Mouse (Mus musculus) midbrain, embryonic 13.5 days (tissue): ENCODE data around the gene Barhl1. TPM values are rescaled to one million over a fixed set of nuclear protein-coding genes. Genes with fewer than 3 reads are reported as not detected.

ENCODE experiments used
- ATAC-seq: fragments of 200-750 bp; cut with Nextera tagmentation; 2 replicates; pipeline ENCODE4 v1.8.0; 2017; ENCODE audit warnings: mild to moderate bottlenecking, moderate TSS enrichment, moderate library complexity
- H3K27ac ChIP-seq: fragments of 300-500 bp; sonication (generic); 2 replicates; pipeline ENCODE4 v1.5.1; 2015; ENCODE audit warnings: inconsistent platforms, mild to moderate bottlenecking, moderate library complexity
- H3K27me3 ChIP-seq: fragments of 300-500 bp; sonication (generic); 2 replicates; pipeline ENCODE4 v1.6.1; 2015; ENCODE audit warnings: mild to moderate bottlenecking, inconsistent platforms
- H3K36me3 ChIP-seq: fragments of 300-500 bp; sonication (generic); 2 replicates; pipeline ENCODE4 v1.6.1; 2015; ENCODE audit warnings: mild to moderate bottlenecking, inconsistent platforms
- H3K4me1 ChIP-seq: fragments of 300-500 bp; sonication (generic); replicated peaks from 2 replicates; pipeline ENCODE4 v1.6.1; 2015; ENCODE audit warnings: inconsistent platforms
- H3K4me2 ChIP-seq: fragments of 300-500 bp; sonication (generic); replicated peaks from 2 replicates; pipeline ENCODE4 v1.6.1; 2015; ENCODE audit warnings: moderate library complexity, mild to moderate bottlenecking, inconsistent platforms
- H3K4me3 ChIP-seq: fragments of 300-500 bp; sonication (generic); replicated peaks from 2 replicates; pipeline ENCODE4 v1.5.1; 2015; ENCODE audit warnings: mild to moderate bottlenecking, inconsistent platforms
- H3K9ac ChIP-seq: fragments of 300-500 bp; sonication (generic); replicated peaks from 2 replicates; pipeline ENCODE4 v1.6.1; 2015; ENCODE audit warnings: mild to moderate bottlenecking, inconsistent platforms
- H3K9me3 ChIP-seq: fragments of 300-500 bp; sonication (generic); 2 replicates; pipeline ENCODE4 v1.6.1; 2016; ENCODE audit warnings: mild to moderate bottlenecking, inconsistent platforms
- WGBS: fragments of 180-500 bp; shearing (Covaris S2); methylation state at CpG from one replicate; pipeline ENCODE4 v1.1.7; 2015; 5-methylcytosine and 5-hydroxymethylcytosine counted together
- polyA plus RNA-seq: library from polyadenylated mRNA; unstranded; fragments of >200 nt; fragmentation: Nextera tagmentation; extraction: Ambion mirVana; gene quantifications from 2 replicates; pipeline ENCODE4 v1.2.1, GENCODE M21; 2015

Barhl1 gene
- polyA plus RNA-seq, 1 experiment from 2014 or later, result 41.8 TPM

DNA sequence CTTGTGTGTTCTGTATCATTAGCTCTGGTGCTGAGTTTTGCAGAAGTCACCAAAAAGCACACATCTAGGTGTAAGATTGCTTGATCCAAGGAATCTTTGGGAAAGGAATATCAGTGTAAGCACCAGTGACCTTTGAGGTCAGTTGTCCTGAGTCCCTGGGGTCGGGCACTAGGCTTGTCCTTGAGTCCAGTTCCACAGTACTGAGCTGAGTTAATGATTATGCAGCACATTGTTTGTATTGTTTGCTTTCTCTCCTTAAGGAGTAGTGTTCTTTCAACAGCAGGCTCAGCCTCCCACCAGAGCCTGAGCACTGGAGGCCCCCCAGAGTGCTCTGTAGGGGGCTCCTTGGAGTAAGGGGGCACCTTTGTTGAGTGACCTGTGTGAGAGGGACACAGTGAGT lies 23.7 kb downstream of the Barhl1 start:
- WGBS, result 3% methylated on average over 1 of the region's 1 CpGs
- Histone ChIP-seq H3K36me3 (peaks cover 42% of the 10 kb centered on the region), H3K9me3 (no peaks in the 10 kb centered on the region), H3K27me3 (peaks cover 47% of the 10 kb centered on the region), H3K4me2 (no peak overlapping the region), H3K9ac (no peak overlapping the region), H3K27ac (no peak overlapping the region), H3K4me1 (peaks cover 32% of the 10 kb centered on the region), H3K4me3 (no peak overlapping the region)
- ATAC-seq, result no peak

DNA sequence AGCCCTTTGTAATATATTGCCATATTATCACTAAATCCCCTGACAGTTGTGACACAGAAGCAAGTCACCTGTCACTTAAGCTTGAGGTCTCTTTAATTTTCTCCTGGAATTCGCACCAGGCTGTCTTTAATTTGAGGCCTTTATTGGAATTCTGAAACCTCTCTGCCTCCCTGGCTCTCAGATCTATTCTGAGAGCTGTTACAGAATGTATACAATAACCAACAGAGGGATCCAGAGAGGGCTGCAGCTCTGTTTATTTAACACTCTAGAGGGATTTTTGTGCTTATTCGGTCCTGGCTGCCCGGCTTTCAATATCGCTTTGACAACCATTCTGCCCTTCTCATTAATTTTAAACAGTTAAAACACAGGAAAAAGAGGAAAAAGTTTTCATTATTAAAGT lies 31.6 kb downstream of the Barhl1 start:
- no peak overlapping the region for H3K4me3 ChIP-seq
- H3K9ac ChIP-seq, result no peak overlapping the region
- no peaks in the 10 kb centered on the region for H3K9me3 ChIP-seq
- H3K4me1 ChIP-seq, result peaks cover 59% of the 10 kb centered on the region
- no peaks in the 10 kb centered on the region for H3K27me3 ChIP-seq
- no peak overlapping the region for H3K27ac ChIP-seq
- peaks cover 53% of the 10 kb centered on the region for H3K36me3 ChIP-seq
- H3K4me2 ChIP-seq, result no peak overlapping the region
- no peak; the same call in 1 of the 2 replicates for ATAC-seq
- 42% methylated on average over 4 of the region's 4 CpGs for WGBS

DNA sequence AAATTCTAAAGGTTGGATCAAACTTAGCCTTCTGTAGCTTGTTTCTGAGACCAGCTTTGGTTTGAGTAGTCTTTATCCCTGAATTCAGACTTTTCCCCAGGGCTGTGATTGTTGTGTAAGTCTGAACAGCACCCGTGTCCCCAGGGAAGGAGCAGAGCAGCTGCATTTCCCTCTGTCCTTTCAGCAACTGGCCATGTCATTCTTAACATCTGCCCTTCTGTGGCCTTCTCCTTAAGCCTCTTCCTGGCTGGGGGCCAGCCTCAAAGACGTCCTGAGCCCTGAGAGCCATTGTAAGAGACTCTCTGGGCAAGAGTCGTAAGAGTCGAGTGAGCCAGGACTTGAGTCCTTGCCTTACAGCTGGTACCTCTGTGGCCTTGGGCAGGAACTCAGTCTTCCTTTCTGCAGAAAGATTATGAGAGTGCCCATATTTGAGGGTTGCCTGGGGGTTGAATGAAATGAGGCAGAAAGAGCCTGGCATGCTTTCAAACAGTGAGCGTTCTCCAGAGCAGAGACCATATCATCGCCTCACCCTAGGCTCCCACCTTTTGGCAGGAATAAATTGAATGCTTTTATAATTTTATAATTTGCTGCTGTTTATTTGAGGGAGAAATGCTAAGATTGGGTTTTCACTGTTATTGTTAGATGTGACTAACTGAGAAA lies 33.5 kb downstream of the Barhl1 start:
- Histone ChIP-seq H3K27ac (peak overlapping the region; percentile 75), H3K4me2 (no peak overlapping the region), H3K9ac (no peak overlapping the region), H3K36me3 (peaks cover 47% of the 10 kb centered on the region), H3K4me1 (peaks cover 51% of the 10 kb centered on the region), H3K4me3 (no peak overlapping the region), H3K27me3 (no peaks in the 10 kb centered on the region), H3K9me3 (no peaks in the 10 kb centered on the region)
- 0 out of 2 replicates have a peak, but pooled peaks have one; percentile 37 for ATAC-seq
- 42% methylated on average over 6 of the region's 6 CpGs for WGBS

- peaks cover 49% of the 10 kb centered on the region for H3K36me3 ChIP-seq
- H3K4me2 ChIP-seq, result no peak overlapping the region
- H3K27me3 ChIP-seq, result no peaks in the 10 kb centered on the region
- no peaks in the 10 kb centered on the region for H3K9me3 ChIP-seq
- H3K4me1 ChIP-seq, result peaks cover 50% of the 10 kb centered on the region
- no peak overlapping the region for H3K27ac ChIP-seq
- WGBS, result 93% methylated on average over 3 of the region's 3 CpGs
- no peak overlapping the region for H3K4me3 ChIP-seq
- no peak overlapping the region for H3K9ac ChIP-seq
- ATAC-seq, result no peak
These were observed 34.4 kb downstream of the Barhl1 start for GRCm38 (mm10) chr2:28882047-28882446.

DNA sequence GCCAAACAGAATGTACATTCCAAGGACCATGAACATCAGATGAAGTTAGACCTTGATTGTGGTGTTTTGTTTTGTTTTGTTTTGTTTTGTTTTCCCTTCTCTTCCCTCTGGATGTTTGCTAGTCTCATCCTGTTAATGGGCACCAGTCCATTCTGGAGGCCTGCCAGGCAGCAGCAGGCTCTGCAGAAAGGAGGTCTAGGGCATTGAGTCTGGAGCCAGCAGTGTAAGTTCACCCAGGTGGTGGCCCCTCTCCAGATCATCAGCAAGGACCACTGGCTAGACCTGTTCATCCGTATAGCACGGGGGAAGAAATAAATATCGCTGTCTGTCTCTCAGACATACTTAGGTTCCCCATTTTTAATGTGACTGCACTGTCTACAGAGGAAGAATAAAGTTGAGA lies 35.2 kb downstream of the Barhl1 start:
- Histone ChIP-seq H3K4me3 (no peak overlapping the region), H3K4me2 (no peak overlapping the region), H3K36me3 (peaks cover 54% of the 10 kb centered on the region), H3K9me3 (no peaks in the 10 kb centered on the region), H3K27me3 (no peaks in the 10 kb centered on the region), H3K27ac (no peak overlapping the region), H3K9ac (no peak overlapping the region), H3K4me1 (peaks cover 46% of the 10 kb centered on the region)
- WGBS, result 93% methylated on average over 3 of the region's 3 CpGs
- ATAC-seq, result no peak

DNA sequence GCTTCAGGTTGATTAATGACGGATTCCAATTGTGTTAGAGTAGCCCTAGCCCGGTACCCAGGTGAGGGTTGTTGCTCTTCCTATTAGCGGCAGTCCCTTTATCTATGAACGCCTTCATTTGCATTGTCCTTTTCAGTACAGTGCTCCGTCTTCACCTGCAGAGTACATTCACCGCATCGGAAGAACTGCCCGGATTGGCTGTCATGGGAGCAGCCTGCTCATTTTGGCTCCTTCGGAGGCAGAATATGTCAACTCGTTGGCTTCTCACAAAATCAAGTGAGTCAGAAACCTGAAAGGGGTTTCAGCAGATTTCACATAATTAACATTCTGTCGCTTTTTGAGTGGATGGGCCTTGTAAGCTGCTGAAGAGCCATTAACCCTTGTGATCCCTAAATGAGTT lies 40.9 kb downstream of the Barhl1 start:
- H3K4me2 ChIP-seq, result no peak overlapping the region
- no peak overlapping the region for H3K4me3 ChIP-seq
- no peak overlapping the region for H3K27ac ChIP-seq
- peaks cover 54% of the 10 kb centered on the region for H3K36me3 ChIP-seq
- H3K9me3 ChIP-seq, result no peaks in the 10 kb centered on the region
- no peak for ATAC-seq
- no peak overlapping the region for H3K9ac ChIP-seq
- 85% methylated on average over 11 of the region's 11 CpGs for WGBS
- H3K27me3 ChIP-seq, result no peaks in the 10 kb centered on the region
- H3K4me1 ChIP-seq, result 0 out of 2 replicates have a peak, but pooled peaks cover 3% of the 10 kb centered on the region

DNA sequence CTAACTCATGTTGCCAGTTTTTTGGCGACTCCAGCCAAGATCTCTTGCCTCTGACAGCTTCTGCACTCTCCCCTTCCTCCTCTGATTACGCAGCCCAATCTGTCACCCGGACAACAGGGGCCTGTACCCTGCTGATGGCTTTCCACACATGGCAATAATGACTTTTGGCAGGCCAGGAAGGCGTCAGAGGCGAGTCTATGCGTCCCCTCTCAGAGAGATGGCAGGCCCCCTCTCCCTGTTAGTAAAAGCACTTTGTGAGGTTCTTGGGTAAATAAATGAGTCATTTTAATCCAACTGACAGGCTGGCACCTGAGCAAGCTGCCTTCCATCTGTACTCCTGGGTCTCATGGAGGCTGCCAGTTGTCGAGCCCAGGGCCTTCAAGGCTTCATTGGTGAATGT lies 49.0 kb downstream of the Barhl1 start:
- Histone ChIP-seq H3K36me3 (peaks cover 52% of the 10 kb centered on the region), H3K4me3 (no peak overlapping the region), H3K4me1 (no peaks in the 10 kb centered on the region), H3K27ac (no peak overlapping the region), H3K9me3 (no peaks in the 10 kb centered on the region), H3K4me2 (no peak overlapping the region), H3K9ac (no peak overlapping the region), H3K27me3 (no peaks in the 10 kb centered on the region)
- whole genome bisulfite sequencing, result 73% methylated on average over 7 of the region's 7 CpGs
- no peak for ATAC-seq

- H3K9ac ChIP-seq, result no peak overlapping the region
- H3K4me1 ChIP-seq, result no peaks in the 10 kb centered on the region
- no peaks in the 10 kb centered on the region for H3K27me3 ChIP-seq
- H3K9me3 ChIP-seq, result no peaks in the 10 kb centered on the region
- H3K36me3 ChIP-seq, result peaks cover 84% of the 10 kb centered on the region
- H3K4me2 ChIP-seq, result no peak overlapping the region
- no peak for ATAC-seq
- H3K4me3 ChIP-seq, result no peak overlapping the region
- no peak overlapping the region for H3K27ac ChIP-seq
These were observed 52.6 kb downstream of the Barhl1 start for GRCm38 (mm10) chr2:28863857-28864256.

GRCm38 (mm10) chr2:28860678-28861423 lies 55.6 kb downstream of the Barhl1 start:
- Histone ChIP-seq H3K4me2 (no peak overlapping the region), H3K27ac (no peak overlapping the region), H3K4me3 (no peak overlapping the region), H3K4me1 (no peaks in the 10 kb centered on the region), H3K9me3 (no peaks in the 10 kb centered on the region), H3K9ac (no peak overlapping the region), H3K27me3 (no peaks in the 10 kb centered on the region), H3K36me3 (peaks cover 82% of the 10 kb centered on the region)
- WGBS, result 90% methylated on average over 8 of the region's 8 CpGs
- ATAC-seq, result no peak

- Histone ChIP-seq H3K27me3 (no peaks in the 10 kb centered on the region), H3K4me2 (no peak overlapping the region), H3K9me3 (no peaks in the 10 kb centered on the region), H3K4me1 (no peaks in the 10 kb centered on the region), H3K9ac (no peak overlapping the region), H3K4me3 (no peak overlapping the region), H3K27ac (no peak overlapping the region), H3K36me3 (peaks cover 75% of the 10 kb centered on the region)
- no peak for ATAC-seq
- WGBS, result 94% methylated on average over 4 of the region's 4 CpGs
These were observed 57.2 kb downstream of the Barhl1 start for GRCm38 (mm10) chr2:28859303-28859702.
